Mouse (Mus musculus) neural tube, embryonic 13.5 days (tissue): ENCODE data around the gene Ocel1. TPM values are rescaled to one million over a fixed set of nuclear protein-coding genes. Genes with fewer than 3 reads are reported as not detected.

Source experiments
- ATAC-seq: fragments of 200-750 bp; cut with Nextera tagmentation; 2 replicates; pipeline ENCODE4 v1.8.0; 2017; ENCODE audit warnings: low read depth, mild to moderate bottlenecking, moderate TSS enrichment, moderate library complexity
- H3K27ac ChIP-seq: fragments of 300-500 bp; sonication (generic); replicated peaks from 2 replicates; pipeline ENCODE4 v1.5.1; 2015; ENCODE audit warnings: moderate library complexity, mild to moderate bottlenecking, inconsistent platforms
- H3K27me3 ChIP-seq: fragments of 300-500 bp; sonication (generic); 2 replicates; pipeline ENCODE4 v1.6.1; 2015; ENCODE audit warnings: mild to moderate bottlenecking, inconsistent platforms
- H3K36me3 ChIP-seq: fragments of 300-500 bp; sonication (generic); 2 replicates; pipeline ENCODE4 v1.6.1; 2015; ENCODE audit warnings: mild to moderate bottlenecking, inconsistent platforms
- H3K4me1 ChIP-seq: fragments of 300-500 bp; sonication (generic); replicated peaks from 2 replicates; pipeline ENCODE4 v1.6.1; 2015; ENCODE audit warnings: inconsistent platforms
- H3K4me2 ChIP-seq: fragments of 300-500 bp; sonication (generic); 2 replicates; pipeline ENCODE4 v1.6.1; 2015; ENCODE audit warnings: inconsistent platforms, mild to moderate bottlenecking, moderate library complexity
- H3K4me3 ChIP-seq: fragments of 300-500 bp; sonication (generic); 2 replicates; pipeline ENCODE4 v1.5.1; 2015; ENCODE audit warnings: mild to moderate bottlenecking, inconsistent platforms
- H3K9ac ChIP-seq: fragments of 300-500 bp; sonication (generic); 2 replicates; pipeline ENCODE4 v1.6.1; 2015; ENCODE audit warnings: moderate library complexity, mild to moderate bottlenecking, inconsistent platforms
- H3K9me3 ChIP-seq: fragments of 300-500 bp; sonication (generic); 2 replicates; pipeline ENCODE4 v1.6.1; 2016; ENCODE audit warnings: inconsistent platforms
- WGBS: fragments of 180-500 bp; shearing (Covaris S2); methylation state at CpG from one replicate; pipeline ENCODE4 v1.1.7; 2015; 5-methylcytosine and 5-hydroxymethylcytosine counted together
- polyA plus RNA-seq: library from polyadenylated mRNA; unstranded; fragments of >200 nt; fragmentation: Nextera tagmentation; extraction: Ambion mirVana; gene quantifications from 2 replicates; pipeline ENCODE4 v1.2.1, GENCODE M21; 2015

Ocel1 gene
- polyA plus RNA-seq, 1 experiment from 2014 or later = 6.0 TPM

DNA sequence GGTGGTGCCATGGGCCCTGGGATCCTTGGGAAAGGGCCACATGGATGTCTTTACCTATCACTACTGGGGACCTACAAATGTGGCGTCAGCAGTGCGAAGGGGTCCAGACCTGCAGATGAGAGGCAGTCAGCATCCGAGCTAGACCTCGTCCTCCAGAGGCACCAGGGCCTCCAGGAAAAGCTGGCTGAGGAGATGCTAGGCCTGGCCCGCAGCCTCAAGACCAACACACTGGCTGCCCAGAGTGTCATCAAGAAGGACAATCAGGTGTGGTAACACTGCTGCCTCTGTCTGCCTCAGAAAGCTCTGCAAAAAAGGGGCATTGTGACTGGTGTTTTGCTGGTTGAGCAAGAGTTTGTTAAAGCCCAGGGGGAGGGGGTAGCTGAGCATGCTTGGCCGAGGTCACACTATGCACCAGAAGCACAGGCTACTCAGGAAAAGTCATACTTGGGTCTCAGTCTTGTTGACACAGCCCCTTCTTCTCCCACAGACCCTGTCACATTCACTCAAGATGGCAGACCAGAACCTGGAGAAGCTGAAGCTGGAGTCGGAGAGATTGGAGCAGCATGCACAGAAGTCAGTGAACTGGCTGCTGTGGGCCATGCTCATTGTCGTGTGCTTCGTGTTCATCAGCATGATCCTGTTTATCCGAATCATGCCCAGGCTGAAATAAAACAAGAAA lies 1.9 kb upstream of the Ocel1 start:
- no peak overlapping the region for H3K4me3 ChIP-seq
- WGBS = 96% methylated on average over 10 of the region's 10 CpGs
- H3K4me1 ChIP-seq = peaks cover 38% of the 10 kb centered on the region
- H3K4me2 ChIP-seq = no peak overlapping the region
- H3K9ac ChIP-seq = 0 out of 2 replicates have a peak overlapping the region, but pooled peaks have one; percentile 2
- H3K9me3 ChIP-seq = no peaks in the 10 kb centered on the region
- H3K27ac ChIP-seq = no peak overlapping the region
- no peak for ATAC-seq
- peaks cover 26% of the 10 kb centered on the region for H3K36me3 ChIP-seq
- no peaks in the 10 kb centered on the region for H3K27me3 ChIP-seq

DNA sequence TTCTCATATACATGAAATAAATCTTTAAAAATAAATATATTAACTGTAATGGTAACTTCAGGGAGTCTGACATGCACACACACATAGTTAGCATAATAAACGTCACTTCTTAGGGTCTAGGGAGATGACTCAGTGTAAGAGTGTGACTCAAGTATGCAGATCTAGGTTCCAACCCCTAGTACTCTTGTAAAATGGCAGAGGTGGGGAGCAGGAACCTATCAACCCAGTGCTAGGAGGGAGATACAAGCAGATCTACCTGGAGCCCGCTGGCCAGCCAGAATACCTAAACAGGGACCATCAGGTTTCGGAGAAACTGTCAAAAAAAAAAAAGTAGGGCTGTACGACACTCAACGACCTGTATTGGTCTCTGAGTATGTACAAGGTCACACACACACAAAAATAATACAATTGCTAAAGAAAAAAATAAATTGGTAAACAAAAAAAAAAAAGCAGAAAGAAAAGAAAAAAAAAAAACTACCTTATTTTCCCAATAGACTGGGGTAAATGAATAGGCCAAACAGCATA lies 325 bp upstream of the Ocel1 start:
- Histone ChIP-seq H3K4me3 (peak overlapping the region; percentile 72), H3K4me2 (peak overlapping the region; percentile 55), H3K4me1 (peaks cover 44% of the 10 kb centered on the region), H3K27ac (peak overlapping the region; percentile 88), H3K36me3 (peaks cover 37% of the 10 kb centered on the region), H3K27me3 (no peaks in the 10 kb centered on the region), H3K9me3 (no peaks in the 10 kb centered on the region), H3K9ac (peak overlapping the region; percentile 73)
- 15% methylated on average over 5 of the region's 5 CpGs for WGBS
- no peak for ATAC-seq

DNA sequence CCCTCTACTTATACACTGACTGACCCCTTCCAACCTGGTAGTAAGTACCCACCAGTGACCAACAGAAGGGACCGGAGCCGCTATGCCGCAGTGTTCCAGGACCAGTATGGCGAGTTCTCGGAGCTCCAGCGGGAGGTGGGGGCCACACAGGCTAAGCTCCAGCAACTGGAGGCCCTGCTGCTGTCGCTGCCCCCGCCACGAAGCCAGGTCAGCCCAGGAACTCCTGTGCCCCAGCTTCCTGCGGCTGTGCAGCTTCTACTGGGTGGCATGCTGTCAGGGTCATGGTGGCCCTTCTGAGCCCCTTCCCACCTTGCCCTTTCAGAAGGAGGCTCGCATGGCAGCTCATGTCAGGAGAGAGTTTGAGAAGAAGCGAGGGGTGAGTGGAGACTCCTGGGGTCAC lies 1.3 kb downstream of the Ocel1 start:
- Histone ChIP-seq H3K4me2 (no peak overlapping the region), H3K27ac (no peak overlapping the region)

DNA sequence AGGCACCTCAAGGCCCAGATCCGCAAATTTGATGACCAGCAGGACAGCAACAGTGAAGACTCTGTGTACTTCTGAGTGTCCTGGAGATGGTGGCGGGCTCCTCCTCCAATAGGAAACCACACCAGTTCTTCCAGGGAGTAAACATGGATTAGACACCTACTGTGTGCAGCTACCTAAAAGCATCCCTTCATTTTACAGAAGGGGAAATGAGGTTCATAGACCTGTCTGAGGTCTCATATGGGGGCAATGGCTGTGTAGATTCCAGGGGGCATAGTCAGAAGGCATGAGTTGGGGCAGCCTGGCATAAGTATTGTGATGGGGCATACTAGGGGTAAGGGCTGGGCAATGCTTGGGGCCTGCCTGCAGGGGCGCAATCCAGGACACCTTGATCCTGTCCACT lies 1.9 kb downstream of the Ocel1 start:
- Histone ChIP-seq H3K4me1 (peaks cover 46% of the 10 kb centered on the region), H3K4me2 (no peak overlapping the region), H3K4me3 (no peak overlapping the region), H3K9ac (no peak overlapping the region), H3K27ac (no peak overlapping the region), H3K9me3 (no peaks in the 10 kb centered on the region), H3K36me3 (peaks cover 42% of the 10 kb centered on the region), H3K27me3 (no peaks in the 10 kb centered on the region)
- no peak for ATAC-seq
- WGBS = 91% methylated on average over 3 of the region's 3 CpGs

More for the DNA sequence above, 1.3 kb downstream of the Ocel1 start:
- no peak for ATAC-seq
- Histone ChIP-seq H3K36me3 (peaks cover 37% of the 10 kb centered on the region), H3K27me3 (no peaks in the 10 kb centered on the region), H3K9me3 (no peaks in the 10 kb centered on the region), H3K4me3 (no peak overlapping the region), H3K4me1 (peaks cover 52% of the 10 kb centered on the region), H3K9ac (no peak overlapping the region)
- WGBS = 83% methylated on average over 12 of the region's 12 CpGs

DNA sequence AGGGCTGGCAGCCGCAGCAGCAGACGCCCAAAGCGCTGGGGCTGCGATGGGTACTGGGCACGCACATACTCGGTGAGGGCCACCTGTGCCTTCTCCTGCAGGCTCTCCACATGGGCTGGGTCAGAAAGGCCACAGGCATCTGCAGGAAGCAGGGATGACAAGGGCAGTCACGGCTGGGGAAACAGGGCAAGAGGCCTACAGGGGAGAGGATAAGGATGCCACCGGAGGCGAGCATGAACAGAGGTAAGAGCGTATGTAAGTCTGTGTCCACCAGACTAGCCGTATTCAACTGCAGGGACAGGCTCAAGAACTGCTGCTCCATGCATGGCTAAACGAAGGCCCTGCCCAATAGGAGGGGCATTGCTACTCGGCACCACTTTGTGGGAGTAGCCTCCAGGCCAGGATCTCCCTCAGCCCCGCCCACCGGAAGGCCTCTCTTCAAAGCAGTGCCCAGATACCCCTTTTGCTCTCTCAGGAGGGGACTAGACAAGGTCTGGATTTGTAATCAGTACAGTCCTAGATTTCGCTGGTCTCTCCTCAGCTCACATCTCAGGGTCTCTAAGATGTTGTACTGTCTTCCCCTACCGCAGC lies 3.6 kb downstream of the Ocel1 start:
- H3K27ac ChIP-seq = no peak overlapping the region
- no peak for ATAC-seq
- H3K4me3 ChIP-seq = no peak overlapping the region
- H3K27me3 ChIP-seq = no peaks in the 10 kb centered on the region
- peaks cover 32% of the 10 kb centered on the region for H3K36me3 ChIP-seq
- H3K9me3 ChIP-seq = no peaks in the 10 kb centered on the region
- no peak overlapping the region for H3K9ac ChIP-seq
- WGBS = 77% methylated on average over 17 of the region's 17 CpGs
- H3K4me2 ChIP-seq = no peak overlapping the region
- peaks cover 49% of the 10 kb centered on the region for H3K4me1 ChIP-seq

DNA sequence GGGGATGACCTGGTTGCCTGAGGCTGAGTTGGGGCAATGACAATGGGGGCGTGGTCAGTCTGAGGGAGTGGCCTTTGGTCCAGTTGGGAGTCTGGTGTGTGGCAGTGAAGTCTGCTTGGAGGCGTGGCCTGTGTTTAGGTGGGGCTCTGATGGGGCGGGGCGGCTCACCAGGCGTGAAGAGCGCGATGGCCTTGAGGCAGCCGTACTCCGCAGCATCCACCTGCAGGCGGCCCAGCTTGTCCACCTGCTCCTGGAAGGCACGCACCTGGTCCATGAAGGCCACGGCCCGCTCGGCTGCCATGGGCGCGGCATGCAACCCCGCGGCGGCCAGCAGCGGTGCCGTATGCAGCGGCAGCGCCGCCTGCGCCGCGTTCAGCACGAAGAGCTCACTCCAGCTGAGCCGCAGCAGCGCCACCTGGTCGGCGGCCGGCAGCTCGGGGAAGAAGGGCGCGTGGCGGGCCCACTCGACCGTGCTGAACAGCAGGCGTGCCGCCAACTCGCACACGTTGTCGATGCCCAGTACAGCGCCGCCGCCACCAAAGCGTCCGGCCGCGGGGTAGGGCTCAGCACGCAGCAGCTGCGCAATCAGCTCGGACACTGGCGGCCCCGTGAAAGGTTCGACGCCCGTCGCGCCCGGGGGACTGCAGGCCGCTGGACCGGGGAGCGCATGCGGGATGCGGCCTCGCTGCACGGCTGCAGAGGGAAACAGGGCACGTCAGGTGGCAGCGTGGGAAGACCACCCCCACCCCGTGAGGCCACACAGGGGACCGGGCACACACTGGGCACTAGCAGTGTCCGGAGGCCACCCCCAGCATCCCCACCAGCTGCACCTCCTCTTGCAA lies 4.7 kb downstream of the Ocel1 start:
- Histone ChIP-seq H3K9me3 (no peaks in the 10 kb centered on the region), H3K4me3 (peak overlapping the region; percentile 38), H3K27me3 (no peaks in the 10 kb centered on the region), H3K9ac (peak overlapping the region; percentile 71), H3K4me1 (peaks cover 53% of the 10 kb centered on the region), H3K27ac (peak overlapping the region; percentile 82), H3K4me2 (peak overlapping the region; percentile 64), H3K36me3 (peaks cover 29% of the 10 kb centered on the region)
- ATAC-seq = peak; percentile 2; the same call in 1 of the 2 replicates
- WGBS = 5% methylated on average over 74 of the region's 74 CpGs

DNA sequence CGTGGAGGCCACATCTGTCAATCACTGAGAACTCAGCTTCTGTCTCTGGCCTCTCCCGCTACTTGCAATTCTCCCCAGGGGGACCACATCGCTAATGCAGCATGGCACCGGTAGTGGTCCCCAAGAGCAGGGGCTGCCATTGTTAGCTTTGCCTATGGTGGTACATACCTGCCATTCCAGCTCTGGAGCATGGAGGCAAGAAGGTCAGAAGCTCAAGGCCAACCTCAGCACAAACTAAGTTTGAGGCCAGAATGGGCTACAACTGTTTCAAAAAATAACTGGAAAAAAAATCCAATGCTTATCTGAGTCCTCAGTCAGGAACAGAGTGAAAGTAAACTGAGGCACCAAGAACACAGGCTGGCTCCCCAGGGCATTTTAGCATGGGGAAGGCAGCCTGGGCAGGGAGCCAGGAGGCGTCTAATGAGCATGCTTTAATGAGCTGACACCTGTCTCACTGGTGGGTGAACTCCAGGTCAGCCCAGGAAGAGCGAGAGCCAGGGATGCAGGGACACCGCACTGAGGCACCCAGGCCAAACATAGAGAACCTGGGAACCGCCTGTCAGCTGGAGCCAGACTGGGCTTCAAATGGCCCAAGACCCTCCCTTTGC lies 5.4 kb downstream of the Ocel1 start:
- 26% methylated on average over 8 of the region's 8 CpGs for WGBS

DNA sequence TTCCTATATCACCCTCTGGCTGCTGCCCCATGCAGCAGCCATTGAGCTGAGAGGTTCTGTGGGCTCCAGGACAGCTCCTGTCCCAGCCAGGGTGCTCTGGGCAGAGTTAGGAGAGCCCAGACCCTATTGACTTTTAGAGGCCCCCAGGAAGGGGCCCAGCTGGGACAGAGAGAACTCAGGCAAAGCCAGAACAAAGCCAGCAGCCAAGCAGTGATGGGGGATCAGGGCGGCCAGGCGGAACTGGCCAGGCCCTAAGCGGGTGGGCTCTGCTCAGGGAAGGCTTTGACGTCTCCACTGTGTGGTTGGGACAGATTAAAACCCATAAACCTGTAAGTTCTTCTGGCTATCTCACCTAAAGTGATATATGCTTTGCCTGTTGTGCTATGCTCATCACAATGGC lies 7.9 kb downstream of the Ocel1 start:
- WGBS = 26% methylated on average over 4 of the region's 4 CpGs
- Histone ChIP-seq H3K27me3 (no peaks in the 10 kb centered on the region), H3K9me3 (no peaks in the 10 kb centered on the region), H3K4me1 (peaks cover 73% of the 10 kb centered on the region), H3K4me2 (peak overlapping the region; percentile 99), H3K27ac (no peak overlapping the region), H3K36me3 (peaks cover 19% of the 10 kb centered on the region), H3K4me3 (peak overlapping the region; percentile 80; the same call in 1 of the 2 replicates), H3K9ac (peak overlapping the region; percentile 83)
- ATAC-seq = no peak

More for the DNA sequence above, 5.4 kb downstream of the Ocel1 start:
- Histone ChIP-seq H3K27ac (peak overlapping the region; percentile 82), H3K9me3 (no peaks in the 10 kb centered on the region), H3K4me1 (peaks cover 59% of the 10 kb centered on the region), H3K36me3 (peaks cover 29% of the 10 kb centered on the region), H3K4me2 (peak overlapping the region; percentile 64), H3K27me3 (no peaks in the 10 kb centered on the region), H3K9ac (peak overlapping the region; percentile 71), H3K4me3 (peak overlapping the region; percentile 38)
- no peak for ATAC-seq

DNA sequence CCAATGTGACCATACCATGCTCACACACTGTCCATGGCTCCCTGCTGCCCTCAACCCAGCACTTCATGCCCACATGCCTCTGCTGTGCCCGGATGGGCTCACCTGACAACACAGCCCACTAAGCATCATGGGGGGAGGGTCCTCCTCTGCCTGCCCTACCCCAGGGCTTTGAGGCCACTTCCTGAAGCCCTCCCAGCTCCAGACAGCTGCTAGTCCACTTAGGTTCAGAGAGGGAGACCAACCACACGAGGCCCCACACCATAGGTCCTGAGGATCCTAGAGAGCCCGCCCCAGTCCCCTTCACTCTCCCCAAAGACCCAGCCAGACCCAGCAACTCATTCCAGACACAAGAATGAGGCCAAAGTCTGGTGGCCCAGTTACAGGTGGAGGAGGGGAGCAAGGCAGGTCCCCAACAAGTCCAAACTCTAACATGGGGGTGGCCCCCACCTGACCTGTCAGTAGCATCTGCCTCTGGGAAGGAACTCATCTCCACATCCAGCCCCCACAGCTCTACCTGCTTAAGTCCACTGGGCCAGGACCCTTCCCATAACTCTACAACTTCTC lies 8.5 kb downstream of the Ocel1 start:
- ATAC-seq = no peak
- Histone ChIP-seq H3K9ac (peak overlapping the region; percentile 83), H3K4me3 (peak overlapping the region; percentile 80), H3K27ac (no peak overlapping the region), H3K36me3 (peaks cover 13% of the 10 kb centered on the region; the same call in 1 of the 2 replicates), H3K27me3 (no peaks in the 10 kb centered on the region), H3K4me1 (peaks cover 73% of the 10 kb centered on the region), H3K4me2 (peak overlapping the region; percentile 99), H3K9me3 (no peaks in the 10 kb centered on the region)
- 47% methylated on average over 3 of the region's 3 CpGs for WGBS

DNA sequence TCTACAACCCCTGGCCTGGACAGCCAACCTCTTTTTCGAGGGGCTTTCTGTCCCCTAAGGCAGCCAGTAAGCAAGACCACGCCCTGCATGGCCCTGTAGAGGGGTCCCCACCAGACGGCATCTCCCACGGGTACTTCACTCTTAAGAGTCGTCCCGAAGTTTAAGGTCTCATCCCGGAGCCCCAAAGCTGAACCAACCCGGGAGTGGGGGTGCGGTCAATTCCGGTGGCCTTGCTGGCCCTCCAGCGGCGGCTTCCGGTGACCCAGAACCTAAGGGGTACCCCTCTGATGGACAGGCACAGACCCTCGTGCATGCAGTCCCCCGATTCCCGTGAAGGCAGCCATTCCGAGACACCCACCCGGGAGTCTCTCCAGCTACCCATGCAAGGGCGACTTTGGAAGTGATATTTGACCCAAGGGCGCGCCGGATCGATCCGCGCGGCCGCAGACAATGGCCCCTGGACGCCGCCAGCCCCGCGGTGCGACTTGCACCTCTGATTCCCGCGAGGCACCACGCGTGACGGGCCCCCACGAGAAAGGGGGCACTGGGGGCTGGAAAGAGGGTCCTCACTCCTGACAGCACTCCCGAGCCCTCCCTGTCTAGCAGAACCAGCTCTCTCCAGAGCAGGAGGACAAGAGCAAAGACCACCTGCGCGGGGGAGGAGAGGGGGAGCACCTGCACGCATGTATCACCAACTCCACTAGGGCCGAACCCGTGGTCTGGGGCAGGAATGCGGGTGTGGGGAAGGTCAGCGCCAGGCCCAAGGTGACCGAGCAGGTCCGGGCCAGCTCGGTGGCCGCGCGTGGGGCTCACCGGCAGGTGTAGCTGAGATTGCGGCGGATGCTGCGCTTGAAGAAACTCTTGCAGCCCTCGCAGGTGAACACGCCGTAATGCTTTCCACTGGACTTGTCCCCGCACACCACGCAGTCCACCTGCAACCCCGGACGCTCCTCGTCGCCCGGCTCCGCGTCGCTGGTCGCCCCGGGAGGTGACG lies 9.4 kb downstream of the Ocel1 start:
- WGBS = under 1% methylated on average over 72 of the region's 72 CpGs

More for the DNA sequence above, 9.4 kb downstream of the Ocel1 start:
- H3K4me2 ChIP-seq = peak overlapping the region; percentile 99
- ATAC-seq = no peak
- peaks cover 66% of the 10 kb centered on the region for H3K4me1 ChIP-seq
- peaks cover 5% of the 10 kb centered on the region; the same call in 1 of the 2 replicates for H3K36me3 ChIP-seq
- peak overlapping the region; percentile 83 for H3K9ac ChIP-seq
- H3K27me3 ChIP-seq = no peaks in the 10 kb centered on the region
- H3K9me3 ChIP-seq = no peaks in the 10 kb centered on the region
- H3K27ac ChIP-seq = no peak overlapping the region
- H3K4me3 ChIP-seq = peak overlapping the region; percentile 80
